Mouse (Mus musculus) bone marrow, adult 2 months (tissue): ENCODE data around the gene F2rl1. TPM values are rescaled to one million over a fixed set of nuclear protein-coding genes. Genes with fewer than 3 reads are reported as not detected.

Experiments
- H3K27ac ChIP-seq: fragments of 200-500 bp; 2 replicates; pipeline ENCODE4 v1.5.1; 2012; ENCODE audit warnings: low read depth, mild to moderate bottlenecking, control low read depth, inconsistent platforms, low read length; ENCODE audit not compliant: control insufficient read depth, poor library complexity, insufficient read depth
- H3K4me1 ChIP-seq: fragments of 200-500 bp; 2 replicates; pipeline ENCODE4 v1.6.1; 2011; ENCODE audit warnings: low read length; ENCODE audit not compliant: control insufficient read depth, insufficient read depth
- H3K4me3 ChIP-seq: fragments of 200-500 bp; replicated peaks from 2 replicates; pipeline ENCODE3; 2011; ENCODE audit warnings: mild to moderate bottlenecking, low read depth, low read length, control low read depth; ENCODE audit not compliant: control insufficient read depth
- CTCF ChIP-seq: fragments of 200-500 bp; IDR thresholded peaks from 2 replicates; pipeline ENCODE4 v1.5.1; 2011; ENCODE audit warnings: low read length, control low read depth; ENCODE audit not compliant: control insufficient read depth, insufficient read depth
- POLR2A ChIP-seq: fragments of 200-500 bp; IDR thresholded peaks from 2 replicates; pipeline ENCODE4 v1.6.1; 2011; ENCODE audit warnings: low read depth, mild to moderate bottlenecking, control low read depth, low read length, borderline replicate concordance; ENCODE audit not compliant: control insufficient read depth
- WGBS: fragments of 180-500 bp; shearing (Covaris S2); methylation state at CpG from one replicate; pipeline ENCODE4 v1.1.7; 2018; 5-methylcytosine and 5-hydroxymethylcytosine counted together
- polyA plus RNA-seq: library from polyadenylated mRNA; stranded (reverse); fragments of >200 nt; gene quantifications from 2 replicates; pipeline ENCODE4 v1.2.4, GENCODE M21; 2011; ENCODE audit warnings: low replicate concordance; ENCODE audit not compliant: missing spikeins, insufficient read depth, insufficient read length

F2rl1 gene
- polyA plus RNA-seq, 1 experiment = 1.8 TPM

DNA sequence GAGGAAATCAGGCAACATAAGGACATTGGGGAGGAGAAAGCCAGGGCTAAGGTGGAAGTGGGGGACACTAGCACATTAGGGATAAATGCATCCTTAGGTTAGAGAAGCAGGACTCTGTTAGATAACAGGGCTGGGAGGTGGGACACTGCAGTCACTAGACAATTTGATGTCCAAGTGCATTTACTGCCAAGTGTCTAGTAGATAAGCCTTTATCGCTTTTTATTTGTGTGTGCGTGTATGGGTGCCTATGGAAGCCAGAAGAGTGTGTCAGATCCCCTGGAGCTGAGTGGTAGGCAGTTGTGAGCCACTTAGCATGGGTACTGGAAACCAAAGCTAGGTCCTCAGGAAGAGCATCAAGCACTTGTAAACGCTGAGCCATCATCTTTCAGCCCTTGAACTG is 50.7 kb downstream of the F2rl1 start:
- Histone ChIP-seq H3K27ac (no peak overlapping the region), H3K4me1 (no peaks in the 10 kb centered on the region; the same call in 1 of the 2 replicates), H3K4me3 (no peak overlapping the region)
- WGBS = 60% methylated on average over 3 of the region's 3 CpGs
- no peak for TF ChIP-seq POLR2A
- TF ChIP-seq CTCF = no peak

DNA sequence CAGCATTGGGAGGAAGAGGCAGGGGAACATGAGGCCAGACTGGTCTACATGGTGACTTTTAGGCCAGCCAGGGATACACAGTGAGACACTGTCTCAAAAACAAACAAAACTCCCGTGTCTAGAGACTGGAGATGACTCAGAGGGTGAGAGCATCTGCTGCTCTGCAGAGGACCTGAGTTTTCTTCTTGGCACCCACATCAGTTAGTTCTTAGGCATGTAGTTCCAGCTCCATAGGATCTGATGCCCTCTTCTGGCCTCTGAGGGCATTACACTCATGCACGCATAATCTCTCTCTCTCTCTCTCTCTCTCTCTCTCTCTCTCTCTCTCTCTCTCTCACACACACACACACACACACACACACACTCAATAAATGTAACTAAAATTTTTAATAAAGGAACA is 54.1 kb downstream of the F2rl1 start:
- H3K27ac ChIP-seq = no peak overlapping the region
- H3K4me1 ChIP-seq = no peaks in the 10 kb centered on the region; the same call in 1 of the 2 replicates
- WGBS = 83% methylated on average over 2 of the region's 2 CpGs
- no peak overlapping the region for H3K4me3 ChIP-seq
- peak; percentile 19; the same call in 1 of the 2 replicates for TF ChIP-seq CTCF
- no peak for TF ChIP-seq POLR2A

Other genes with a start within 250 kb of the F2rl1 start
- gene Zbed3, start 201.6 kb downstream of the F2rl1 start, polyA plus RNA-seq = 1.8 and 4.0 TPM in 2 replicates
- 13.0 and 23.6 TPM in 2 replicates for gene Aggf1, start 149.9 kb downstream of the F2rl1 start, polyA plus RNA-seq
- gene Crhbp, start 80.3 kb downstream of the F2rl1 start, polyA plus RNA-seq = not detected in 2 replicates
- not detected in 2 replicates for gene S100z, start 46.5 kb downstream of the F2rl1 start, polyA plus RNA-seq
- 3.7 and 8.7 TPM in 2 replicates for gene F2r, start 93.3 kb upstream of the F2rl1 start, polyA plus RNA-seq
- 12.8 and 18.3 TPM in 2 replicates for gene F2rl2, start 171.6 kb upstream of the F2rl1 start, polyA plus RNA-seq